Mouse (Mus musculus): ENCODE results near the gene Stra6.

Gene Stra6

DNA sequence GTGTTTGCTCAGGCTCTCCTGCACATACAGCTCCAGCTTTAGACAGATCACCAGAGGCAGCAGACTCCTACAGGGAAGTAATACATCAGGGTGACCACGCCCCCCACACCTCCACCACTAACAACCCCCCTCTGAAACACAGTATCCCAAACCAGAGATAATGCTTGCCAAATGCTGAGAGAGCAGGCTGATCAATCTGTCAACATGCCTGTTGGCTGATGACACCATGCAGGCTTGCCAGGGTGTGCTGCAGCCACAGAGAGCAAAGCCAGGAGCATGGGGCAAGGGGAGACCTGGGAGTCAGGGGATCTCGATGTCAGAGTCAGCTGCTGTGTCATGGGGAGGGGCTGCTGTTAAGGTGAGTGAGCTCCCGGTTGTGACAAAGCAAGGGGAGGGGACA, at the start of gene Stra6:
Gene Stra6, plus strand, starts transcription at position 258 of the 400 bp plus-strand sequence.
- in situ Hi-C loops (cut with MboI; ENCODE audit: low pct_unique_long_range_greater_than_20kb in 1 of 2, low sequenced_read_pairs in 2 of 2, unreplicated experiment in 1 of 2), result no loop called here

GRCm38 (mm10) chr9:58014393-58015160, 49.0 kb upstream of the Stra6 start:
- in situ Hi-C loops (cut with MboI; ENCODE audit: low pct_unique_long_range_greater_than_20kb in 1 of 2, low sequenced_read_pairs in 2 of 2, unreplicated experiment in 1 of 2), result no loop called here

DNA sequence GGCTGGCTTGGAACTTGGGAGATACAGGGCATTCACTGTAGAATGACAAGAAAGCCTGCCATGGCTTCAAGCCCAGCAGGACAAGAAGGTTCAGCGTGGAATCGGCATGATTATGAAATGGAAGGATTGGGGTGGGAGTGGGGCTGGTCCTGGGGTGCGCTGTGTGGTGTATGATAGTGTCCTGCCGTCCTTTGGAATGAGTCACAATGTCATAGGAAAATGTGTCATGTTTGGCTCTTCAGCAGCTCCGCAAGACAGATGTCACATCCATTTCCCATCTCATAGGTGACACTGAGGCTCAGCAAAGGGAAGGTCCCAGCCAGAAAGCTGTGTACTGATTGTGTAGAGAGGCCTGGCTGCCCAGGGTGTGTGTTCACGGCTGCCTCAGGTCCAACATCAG, 47.7 kb upstream of the Stra6 start:
- in situ Hi-C loops (cut with MboI; ENCODE audit: low pct_unique_long_range_greater_than_20kb in 1 of 2, low sequenced_read_pairs in 2 of 2, unreplicated experiment in 1 of 2), result no loop called here

GRCm38 (mm10) chr9:58016962-58017361, 46.6 kb upstream of the Stra6 start:
- in situ Hi-C loops (cut with MboI; ENCODE audit: low pct_unique_long_range_greater_than_20kb in 1 of 2, low sequenced_read_pairs in 2 of 2, unreplicated experiment in 1 of 2), result no loop called here

GRCm38 (mm10) chr9:58018385-58018784, 45.2 kb upstream of the Stra6 start:
- in situ Hi-C loops (cut with MboI; ENCODE audit: low pct_unique_long_range_greater_than_20kb in 1 of 2, low sequenced_read_pairs in 2 of 2, unreplicated experiment in 1 of 2), result no loop called here

DNA sequence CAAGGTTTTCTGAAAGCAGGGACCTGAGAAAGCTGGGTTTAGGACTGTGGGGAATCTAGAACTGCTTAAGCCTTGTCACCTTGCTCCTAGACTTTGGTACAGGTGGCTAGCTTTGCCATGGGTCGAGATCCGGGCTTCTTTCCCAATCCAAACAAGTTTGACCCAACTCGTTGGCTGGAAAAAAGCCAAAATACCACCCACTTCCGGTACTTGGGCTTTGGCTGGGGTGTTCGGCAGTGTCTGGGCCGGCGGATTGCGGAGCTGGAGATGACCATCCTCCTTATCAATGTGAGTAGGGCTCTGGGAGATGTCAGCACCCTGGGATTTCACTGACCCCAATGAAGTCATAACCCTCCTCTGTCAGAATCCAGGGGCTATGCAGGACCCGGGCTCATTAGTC, 37.6 kb upstream of the Stra6 start:
- in situ Hi-C loops (cut with MboI; ENCODE audit: low pct_unique_long_range_greater_than_20kb in 1 of 2, low sequenced_read_pairs in 2 of 2, unreplicated experiment in 1 of 2), result no loop called here

DNA sequence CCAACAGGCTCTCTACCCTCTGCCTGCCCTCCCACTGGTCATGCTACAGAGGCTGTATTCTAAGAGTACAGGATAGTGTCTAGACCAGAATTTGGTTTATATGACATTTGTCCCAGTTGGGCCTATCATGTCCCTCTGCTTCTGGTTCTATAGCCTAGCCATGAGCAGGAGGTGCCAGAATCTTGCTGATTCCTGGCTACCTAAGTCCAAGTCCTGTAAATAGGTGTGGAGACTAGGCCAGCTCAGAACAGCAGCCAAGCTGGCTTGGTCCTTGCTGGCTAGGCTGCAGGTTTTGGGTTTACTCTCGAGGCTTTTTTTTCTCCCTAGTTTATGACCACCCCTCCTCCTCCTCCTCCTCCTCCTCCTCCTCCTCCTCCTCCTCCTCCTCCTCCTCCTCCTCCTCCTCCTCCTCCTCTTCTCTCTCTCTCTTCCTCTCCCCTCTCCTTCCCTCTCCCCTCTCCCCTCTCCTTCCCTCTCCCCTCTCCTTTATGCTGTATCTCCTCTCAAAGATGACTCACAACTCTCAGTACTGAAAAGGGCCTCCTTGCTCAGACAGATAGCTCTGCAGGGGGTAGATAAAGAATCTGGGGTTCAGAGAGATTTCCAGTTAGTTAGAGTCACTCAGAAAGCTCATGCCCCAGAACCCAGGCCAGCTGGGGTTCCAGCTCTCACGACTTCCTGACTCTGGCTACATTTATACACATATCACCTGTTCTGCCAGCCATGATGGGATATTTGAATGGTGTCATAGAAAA, 36.0 kb upstream of the Stra6 start:
- in situ Hi-C loops (cut with MboI; ENCODE audit: low pct_unique_long_range_greater_than_20kb in 1 of 2, low sequenced_read_pairs in 2 of 2, unreplicated experiment in 1 of 2), result no loop called here

GRCm38 (mm10) chr9:58028841-58029240, 34.7 kb upstream of the Stra6 start:
- in situ Hi-C loops (cut with MboI; ENCODE audit: low pct_unique_long_range_greater_than_20kb in 1 of 2, low sequenced_read_pairs in 2 of 2, unreplicated experiment in 1 of 2), result no loop called here

DNA sequence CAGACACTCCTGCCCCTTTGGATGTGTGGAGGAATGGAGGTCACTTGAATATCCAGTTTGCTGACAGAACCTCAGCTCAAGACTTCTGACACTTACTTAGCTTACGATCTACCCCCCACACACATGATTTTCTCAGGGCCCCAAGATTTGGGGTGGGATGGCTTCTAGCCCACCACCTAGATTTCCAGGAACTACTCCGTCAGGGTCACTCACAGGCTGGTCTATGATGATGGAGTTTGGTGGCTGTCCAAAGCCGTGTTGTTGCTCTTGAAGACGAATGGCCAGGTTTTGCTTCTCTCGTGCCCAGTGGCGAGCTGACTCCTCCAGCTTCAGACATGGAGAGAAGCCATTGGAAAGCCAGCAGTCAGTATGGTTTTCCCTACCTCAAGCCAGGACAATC, 34.0 kb upstream of the Stra6 start:
- in situ Hi-C loops (cut with MboI; ENCODE audit: low pct_unique_long_range_greater_than_20kb in 1 of 2, low sequenced_read_pairs in 2 of 2, unreplicated experiment in 1 of 2), result no loop called here

DNA sequence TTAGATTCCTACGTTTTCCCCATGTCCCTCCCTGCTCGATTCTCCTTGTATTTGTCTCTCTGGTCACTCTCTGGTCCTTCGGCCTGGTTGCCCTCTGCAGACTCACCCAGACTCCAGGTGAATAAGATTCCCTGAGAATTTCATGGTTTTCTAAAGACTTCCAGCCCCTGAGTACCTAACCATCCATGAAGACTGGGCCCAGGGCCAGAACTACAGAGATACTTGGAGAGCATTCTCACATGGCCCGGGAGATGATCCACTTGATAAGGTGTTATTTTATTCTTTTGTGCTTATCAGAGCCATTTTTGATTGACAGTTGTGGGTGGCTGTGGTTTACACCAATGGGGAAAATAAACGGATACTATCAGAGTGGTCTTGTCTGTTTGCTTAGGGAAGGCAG, 31.7 kb upstream of the Stra6 start:
- in situ Hi-C loops (cut with MboI; ENCODE audit: low pct_unique_long_range_greater_than_20kb in 1 of 2, low sequenced_read_pairs in 2 of 2, unreplicated experiment in 1 of 2), result no loop called here

GRCm38 (mm10) chr9:58035519-58035918, 28.1 kb upstream of the Stra6 start:
- in situ Hi-C loops (cut with MboI; ENCODE audit: low pct_unique_long_range_greater_than_20kb in 1 of 2, low sequenced_read_pairs in 2 of 2, unreplicated experiment in 1 of 2), result loop anchor here in 1 of 2 experiments (5.0 kb wide), 1 partner anchor 167 kb away; the partner anchor contains the start of genes Islr and Islr2

GRCm38 (mm10) chr9:58035951-58036698, 27.5 kb upstream of the Stra6 start:
- in situ Hi-C loops (cut with MboI; ENCODE audit: low pct_unique_long_range_greater_than_20kb in 1 of 2, low sequenced_read_pairs in 2 of 2, unreplicated experiment in 1 of 2), result loop anchor here in 1 of 2 experiments (5.0 kb wide), 1 partner anchor 166 kb away; the partner anchor contains the start of genes Islr and Islr2

- in situ Hi-C loops (cut with MboI; ENCODE audit: low pct_unique_long_range_greater_than_20kb in 1 of 2, low sequenced_read_pairs in 2 of 2, unreplicated experiment in 1 of 2), result loop anchor here in 1 of 2 experiments (5.0 kb wide), 1 partner anchor 165 kb away; the partner anchor contains the start of genes Islr and Islr2
Measured at GRCm38 (mm10) chr9:58036961-58037360, 26.6 kb upstream of the Stra6 start.

DNA sequence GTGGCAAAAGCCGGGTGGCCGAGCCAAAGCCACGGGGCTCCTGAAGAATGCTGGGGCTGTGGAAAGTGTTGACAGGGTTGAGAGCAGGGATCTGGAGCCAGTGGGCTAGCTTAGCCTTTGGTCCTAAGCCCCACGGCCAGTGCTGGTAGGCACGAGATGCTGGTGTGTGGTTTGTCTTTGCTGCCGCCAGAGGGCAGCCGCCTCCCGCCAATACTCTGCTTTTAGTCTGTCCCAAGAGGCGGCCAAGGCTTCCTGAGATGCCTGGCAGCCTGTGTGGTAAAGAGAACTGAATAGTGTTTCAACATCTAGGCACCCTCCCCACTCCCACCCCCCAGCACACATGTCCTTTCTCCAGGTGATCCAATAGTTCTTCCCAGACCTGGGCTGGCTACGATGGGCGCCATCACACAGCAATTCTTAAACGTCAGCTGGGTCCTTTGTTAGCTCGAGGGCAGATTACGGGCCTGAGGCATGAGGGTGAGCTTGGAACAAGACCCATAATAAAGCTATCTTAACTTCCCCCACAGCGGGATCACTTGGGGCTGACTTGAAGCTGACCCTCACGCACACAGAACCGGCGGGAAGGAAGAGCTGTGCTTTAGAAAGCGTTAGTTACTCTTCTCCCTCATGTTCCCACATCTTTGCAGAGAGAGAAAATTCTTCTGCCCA, 25.0 kb upstream of the Stra6 start:
- in situ Hi-C loops (cut with MboI; ENCODE audit: low pct_unique_long_range_greater_than_20kb in 1 of 2, low sequenced_read_pairs in 2 of 2, unreplicated experiment in 1 of 2), result loop anchor here in 1 of 2 experiments (5.0 kb wide), 1 partner anchor 164 kb away; the partner anchor contains the start of genes Islr and Islr2

- in situ Hi-C loops (cut with MboI; ENCODE audit: low pct_unique_long_range_greater_than_20kb in 1 of 2, low sequenced_read_pairs in 2 of 2, unreplicated experiment in 1 of 2), result no loop called here
Measured at GRCm38 (mm10) chr9:58040977-58041376, 22.6 kb upstream of the Stra6 start.

- in situ Hi-C loops (cut with MboI; ENCODE audit: low pct_unique_long_range_greater_than_20kb in 1 of 2, low sequenced_read_pairs in 2 of 2, unreplicated experiment in 1 of 2), result no loop called here
Measured at GRCm38 (mm10) chr9:58042391-58042790, 21.2 kb upstream of the Stra6 start.

DNA sequence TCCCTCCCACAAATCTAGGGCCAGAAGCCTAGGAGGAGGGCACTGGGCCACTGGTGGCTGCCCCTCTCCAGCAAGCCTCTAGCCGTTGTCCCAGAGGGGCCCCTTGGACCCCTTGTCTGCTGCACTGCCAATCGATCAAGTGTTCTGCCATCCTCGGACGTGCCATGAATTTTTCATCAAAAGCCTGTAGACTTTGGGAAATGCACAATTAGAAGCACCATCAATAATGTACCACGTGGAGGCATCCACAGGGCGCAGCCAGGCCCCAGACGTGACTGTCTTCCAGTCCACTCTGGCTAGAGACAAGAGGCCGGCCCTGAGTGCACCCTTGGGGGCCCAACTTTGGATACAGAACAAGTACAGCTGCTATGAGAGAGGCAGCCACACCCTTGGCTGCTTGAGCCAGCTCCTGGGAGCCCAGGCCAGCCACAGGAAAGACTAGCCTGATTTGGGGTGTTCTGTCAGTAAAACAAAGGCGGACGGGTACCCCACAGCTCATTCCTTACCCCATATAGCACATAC, 20.0 kb upstream of the Stra6 start:
- in situ Hi-C loops (cut with MboI; ENCODE audit: low pct_unique_long_range_greater_than_20kb in 1 of 2, low sequenced_read_pairs in 2 of 2, unreplicated experiment in 1 of 2), result no loop called here

GRCm38 (mm10) chr9:58044828-58045227, 18.8 kb upstream of the Stra6 start:
- in situ Hi-C loops (cut with MboI; ENCODE audit: low pct_unique_long_range_greater_than_20kb in 1 of 2, low sequenced_read_pairs in 2 of 2, unreplicated experiment in 1 of 2), result no loop called here
